Mouse (Mus musculus) thymus, adult 2 months (tissue): ENCODE data around the gene Farp2.

Source experiments
- CTCF ChIP-seq: fragments of 200-500 bp; IDR thresholded peaks from 2 replicates; pipeline ENCODE4 v1.5.1; 2012; ENCODE audit warnings: mild to moderate bottlenecking, control low read depth, low read length, moderate library complexity, borderline replicate concordance; ENCODE audit not compliant: control insufficient read depth, poor library complexity, insufficient read depth; ENCODE audit errors: extremely low read depth
- POLR2A ChIP-seq: fragments of 200-500 bp; IDR thresholded peaks from 2 replicates; pipeline ENCODE4 v1.6.1; 2012; ENCODE audit warnings: mild to moderate bottlenecking, low read length, control low read depth, moderate library complexity; ENCODE audit not compliant: control insufficient read depth, poor library complexity, insufficient read depth; ENCODE audit errors: extremely low read depth

- TF ChIP-seq POLR2A (no peak), CTCF (no peak)
Measured at GRCm38 (mm10) chr1:93581545-93581944, 69.7 kb downstream of the Farp2 start.
